Mouse (Mus musculus): ENCODE results near the gene Ctnnd2. TPM values are rescaled to one million over a fixed set of nuclear protein-coding genes. Genes with fewer than 3 reads are reported as not detected.

The Ctnnd2 gene
- total and polyA plus RNA-seq, 2 experiments from 2014 or later = not detected

- WGBS = 59% methylated on average over 6 of the region's 6 CpGs
- Histone ChIP-seq H3K4me1 (ENCODE audit: control insufficient read depth, insufficient read depth) (no peaks in the 10 kb centered on the region; the same call in 1 of the 2 replicates), H3K36me3 (replicated peaks; ENCODE audit: control insufficient read depth, insufficient read depth, low read length) (no peaks in the 10 kb centered on the region), H3K27me3 (ENCODE audit: control insufficient read depth, insufficient read depth, low read length) (peaks cover 31% of the 10 kb centered on the region), H3K4me3 (ENCODE audit: low read depth, low read length) (no peak overlapping the region), H3K4me2 (ENCODE audit: low read depth, low read length) (no peak overlapping the region), H3K9ac (replicated peaks; ENCODE audit: low read depth, low read length) (no peak overlapping the region), H3K9me3 (replicated peaks; ENCODE audit: control insufficient read depth, low read length) (no peaks in the 10 kb centered on the region), H3K27ac (ENCODE audit: low read depth) (no peak overlapping the region)
- no peak for DNase-seq (ENCODE audit: low spot score)
- ATAC-seq (ENCODE audit: insufficient read depth, low read depth) = no peak
- TF ChIP-seq EP300 (IDR thresholded peaks at IDR 0.05; ENCODE audit: low read depth) = no peak
- TF ChIP-seq CTCF (IDR thresholded peaks at IDR 0.05; ENCODE audit: low read depth) = no peak
Measured at GRCm38 (mm10) chr15:30649964-30650363, 477.6 kb downstream of the Ctnnd2 start.

- ATAC-seq (ENCODE audit: insufficient read depth, low read depth) = no peak
Measured at GRCm38 (mm10) chr15:30655433-30655832, 483.0 kb downstream of the Ctnnd2 start.

GRCm38 (mm10) chr15:30657588-30657987 lies 485.2 kb downstream of the Ctnnd2 start:
- DNase-seq (ENCODE audit: low spot score) (no peak), ATAC-seq (ENCODE audit: insufficient read depth, low read depth) (no peak)
- Histone ChIP-seq H3K9ac (replicated peaks; ENCODE audit: low read depth, low read length) (no peak overlapping the region), H3K27me3 (ENCODE audit: control insufficient read depth, insufficient read depth, low read length) (no peaks in the 10 kb centered on the region), H3K27ac (ENCODE audit: low read depth) (no peak overlapping the region), H3K4me3 (ENCODE audit: low read depth, low read length) (no peak overlapping the region), H3K4me1 (ENCODE audit: control insufficient read depth, insufficient read depth) (no peaks in the 10 kb centered on the region), H3K4me2 (ENCODE audit: low read depth, low read length) (no peak overlapping the region), H3K36me3 (replicated peaks; ENCODE audit: control insufficient read depth, insufficient read depth, low read length) (no peaks in the 10 kb centered on the region), H3K9me3 (replicated peaks; ENCODE audit: control insufficient read depth, low read length) (no peaks in the 10 kb centered on the region)
- no peak for TF ChIP-seq CTCF (IDR thresholded peaks at IDR 0.05; ENCODE audit: low read depth)
- no peak for TF ChIP-seq EP300 (IDR thresholded peaks at IDR 0.05; ENCODE audit: low read depth)
- WGBS = 67% methylated on average over 3 of the region's 3 CpGs

More at GRCm38 (mm10) chr15:30655433-30655832, 483.0 kb downstream of the Ctnnd2 start:
- Histone ChIP-seq H3K9me3 (replicated peaks; ENCODE audit: control insufficient read depth, low read length) (no peaks in the 10 kb centered on the region), H3K27me3 (ENCODE audit: control insufficient read depth, insufficient read depth, low read length) (no peaks in the 10 kb centered on the region), H3K4me2 (ENCODE audit: low read depth, low read length) (no peak overlapping the region), H3K36me3 (replicated peaks; ENCODE audit: control insufficient read depth, insufficient read depth, low read length) (no peaks in the 10 kb centered on the region), H3K9ac (replicated peaks; ENCODE audit: low read depth, low read length) (no peak overlapping the region), H3K4me3 (ENCODE audit: low read depth, low read length) (no peak overlapping the region), H3K4me1 (ENCODE audit: control insufficient read depth, insufficient read depth) (no peaks in the 10 kb centered on the region), H3K27ac (ENCODE audit: low read depth) (no peak overlapping the region)
- WGBS = 68% methylated on average over 9 of the region's 9 CpGs
- no peak for TF ChIP-seq EP300 (IDR thresholded peaks at IDR 0.05; ENCODE audit: low read depth)
- no peak for TF ChIP-seq CTCF (IDR thresholded peaks at IDR 0.05; ENCODE audit: low read depth)
- DNase-seq (ENCODE audit: low spot score) = no peak

GRCm38 (mm10) chr15:30660539-30661149 lies 488.3 kb downstream of the Ctnnd2 start:
- no peak overlapping the region for H3K4me3 ChIP-seq (ENCODE audit: low read depth, low read length)
- H3K4me2 ChIP-seq (ENCODE audit: low read depth, low read length) = no peak overlapping the region
- ATAC-seq (ENCODE audit: insufficient read depth, low read depth) (no peak), DNase-seq (ENCODE audit: low spot score) (no peak)
- no peaks in the 10 kb centered on the region for H3K27me3 ChIP-seq (ENCODE audit: control insufficient read depth, insufficient read depth, low read length)
- no peak overlapping the region for H3K27ac ChIP-seq (ENCODE audit: low read depth)
- H3K9me3 ChIP-seq (replicated peaks; ENCODE audit: control insufficient read depth, low read length) = no peaks in the 10 kb centered on the region
- H3K4me1 ChIP-seq (ENCODE audit: control insufficient read depth, insufficient read depth) = no peaks in the 10 kb centered on the region
- 81% methylated on average over 8 of the region's 8 CpGs for WGBS
- TF ChIP-seq EP300 (IDR thresholded peaks at IDR 0.05; ENCODE audit: low read depth) = no peak
- no peak overlapping the region for H3K9ac ChIP-seq (replicated peaks; ENCODE audit: low read depth, low read length)
- H3K36me3 ChIP-seq (replicated peaks; ENCODE audit: control insufficient read depth, insufficient read depth, low read length) = no peaks in the 10 kb centered on the region

GRCm38 (mm10) chr15:30661689-30662422 lies 489.5 kb downstream of the Ctnnd2 start:
- no peak for ATAC-seq (ENCODE audit: insufficient read depth, low read depth)
- Histone ChIP-seq H3K4me1 (ENCODE audit: control insufficient read depth, insufficient read depth) (no peaks in the 10 kb centered on the region), H3K9ac (replicated peaks; ENCODE audit: low read depth, low read length) (no peak overlapping the region), H3K27me3 (ENCODE audit: control insufficient read depth, insufficient read depth, low read length) (no peaks in the 10 kb centered on the region), H3K4me2 (ENCODE audit: low read depth, low read length) (no peak overlapping the region), H3K4me3 (ENCODE audit: low read depth, low read length) (no peak overlapping the region), H3K27ac (ENCODE audit: low read depth) (no peak overlapping the region), H3K9me3 (replicated peaks; ENCODE audit: control insufficient read depth, low read length) (no peaks in the 10 kb centered on the region), H3K36me3 (replicated peaks; ENCODE audit: control insufficient read depth, insufficient read depth, low read length) (no peaks in the 10 kb centered on the region)
- DNase-seq (ENCODE audit: low spot score) = no peak
- 52% methylated on average over 6 of the region's 6 CpGs for WGBS
- TF ChIP-seq EP300 (IDR thresholded peaks at IDR 0.05; ENCODE audit: low read depth) (no peak), CTCF (IDR thresholded peaks at IDR 0.05; ENCODE audit: low read depth) (no peak)

Data from heart, postnatal 0 days (tissue).